Mouse (Mus musculus) C2C12 (cell line): ENCODE measurements around the gene Smyd1.

Experiments
- CEBPB ChIP-seq: IDR thresholded peaks from one replicate; pipeline ENCODE4 v1.6.1; 2011; ENCODE audit warnings: low read depth, mild to moderate bottlenecking, control low read depth, moderate library complexity
- CTCF ChIP-seq: IDR thresholded peaks from one replicate; pipeline ENCODE4 v1.5.1; 2011; ENCODE audit not compliant: control insufficient read depth, insufficient read depth, insufficient read length
- FOSL1 ChIP-seq: IDR thresholded peaks from one replicate; pipeline ENCODE4 v1.8.0; 2011; ENCODE audit warnings: mild to moderate bottlenecking, low read length; ENCODE audit not compliant: poor library complexity, insufficient read depth, severe bottlenecking
- MAX ChIP-seq: IDR thresholded peaks from one replicate; pipeline ENCODE4 v1.6.1; 2011; ENCODE audit warnings: mild to moderate bottlenecking, control low read depth
- MYOD1 ChIP-seq: IDR thresholded peaks from one replicate; pipeline ENCODE4 v1.6.1; 2011; ENCODE audit warnings: low read depth; ENCODE audit not compliant: control insufficient read depth, insufficient read length
- MYOG ChIP-seq: IDR thresholded peaks from one replicate; pipeline ENCODE4 v1.6.1; 2011; ENCODE audit not compliant: control insufficient read depth, insufficient read length; ENCODE audit errors: extremely low read depth
- USF1 ChIP-seq: IDR thresholded peaks from one replicate; pipeline ENCODE4 v1.6.1; 2011; ENCODE audit warnings: low read depth, mild to moderate bottlenecking, control low read depth, moderate library complexity

DNA sequence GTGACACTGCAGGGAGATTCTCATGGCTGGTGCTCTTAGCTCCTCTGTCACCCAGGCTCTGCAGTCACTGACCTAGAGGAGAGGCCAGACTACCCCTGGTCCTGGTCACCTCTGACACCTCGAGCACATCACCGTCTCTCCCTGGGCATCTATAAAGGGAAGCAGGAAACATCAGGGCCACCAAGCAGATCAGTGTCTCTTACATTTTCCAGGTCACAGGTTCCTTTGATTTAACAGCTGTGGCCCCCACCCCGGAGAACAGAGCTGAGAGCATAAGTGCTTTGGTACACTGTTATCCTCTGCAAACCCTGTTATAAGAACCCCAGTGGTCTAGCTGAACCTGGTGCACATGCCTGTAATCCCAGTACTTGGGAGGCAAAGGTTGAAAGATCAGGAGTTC, 11.0 kb upstream of the Smyd1 start:
- no peak for TF ChIP-seq CTCF
- no peak for TF ChIP-seq USF1
- TF ChIP-seq MAX = no peak
- TF ChIP-seq MYOG = no peak
- no peak for TF ChIP-seq CEBPB
- no peak for TF ChIP-seq MYOD1
- no peak for TF ChIP-seq FOSL1
